Mouse (Mus musculus) midbrain, postnatal 0 days (tissue): ENCODE data around the gene Foxp1. TPM values are rescaled to one million over a fixed set of nuclear protein-coding genes. Genes with fewer than 3 reads are reported as not detected.

ENCODE experiments used
- ATAC-seq: fragments of 200-750 bp; cut with Nextera tagmentation; 2 replicates; pipeline ENCODE4 v1.8.0; 2017; ENCODE audit warnings: moderate number of reproducible peaks, mild to moderate bottlenecking, moderate TSS enrichment, moderate library complexity; ENCODE audit not compliant: low FRiP score
- DNase-seq: peaks from one replicate; pipeline ENCODE4 v3.0.0-alpha.2; 2015; ENCODE audit warnings: low spot score
- H3K27ac ChIP-seq: fragments of 300-500 bp; sonication (generic); 2 replicates; pipeline ENCODE4 v1.5.1; 2014; ENCODE audit warnings: low read depth, mild to moderate bottlenecking, low read length, mixed read lengths
- H3K27me3 ChIP-seq: fragments of 300-500 bp; sonication (generic); 2 replicates; pipeline ENCODE4 v1.6.1; 2014; ENCODE audit warnings: low read length, control low read depth, mixed read lengths; ENCODE audit not compliant: insufficient read depth
- H3K36me3 ChIP-seq: fragments of 300-500 bp; sonication (generic); 2 replicates; pipeline ENCODE4 v1.6.1; 2014; ENCODE audit warnings: low read length, control low read depth, mixed read lengths; ENCODE audit not compliant: insufficient read depth
- H3K4me1 ChIP-seq: fragments of 300-500 bp; sonication (generic); 2 replicates; pipeline ENCODE4 v1.6.1; 2014; ENCODE audit warnings: mild to moderate bottlenecking, control low read depth, antibody characterized with exemption, low read length, mixed read lengths; ENCODE audit not compliant: insufficient read depth
- H3K4me2 ChIP-seq: fragments of 300-500 bp; sonication (generic); 2 replicates; pipeline ENCODE4 v1.6.1; 2014; ENCODE audit warnings: low read depth, mild to moderate bottlenecking, low read length, mixed read lengths; ENCODE audit not compliant: poor library complexity, severe bottlenecking
- H3K4me3 ChIP-seq: fragments of 300-500 bp; sonication (generic); 2 replicates; pipeline ENCODE4 v1.5.1; 2014; ENCODE audit warnings: low read depth, mild to moderate bottlenecking, low read length, moderate library complexity
- H3K9ac ChIP-seq: fragments of 300-500 bp; sonication (generic); replicated peaks from 2 replicates; pipeline ENCODE4 v1.6.1; 2014; ENCODE audit warnings: mild to moderate bottlenecking, low read length, moderate library complexity, mixed read lengths; ENCODE audit not compliant: poor library complexity, severe bottlenecking
- H3K9me3 ChIP-seq: fragments of 300-500 bp; sonication (generic); 2 replicates; pipeline ENCODE4 v1.6.1; 2016; ENCODE audit warnings: low read length, control low read depth
- CTCF ChIP-seq: IDR thresholded peaks from 2 replicates; pipeline ENCODE4 v1.5.1; 2016; ENCODE audit warnings: antibody characterized with exemption, mild to moderate bottlenecking
- WGBS: fragments of 180-500 bp; shearing (Covaris S2); extraction: QIAGEN DNeasy Blood & Tissue Kit; methylation state at CpG from one replicate; pipeline ENCODE4 v1.1.7; 2014; 5-methylcytosine and 5-hydroxymethylcytosine counted together
- polyA plus RNA-seq: library from polyadenylated mRNA; unstranded; fragments of >200 nt; fragmentation: Nextera tagmentation; extraction: Ambion mirVana; gene quantifications from 2 replicates; pipeline ENCODE4 v1.2.1, GENCODE M21; 2015
- total RNA-seq: library from RNA; depleted of rRNA; stranded (reverse); fragments of >200 nt; gene quantifications from 2 replicates; pipeline ENCODE4 v1.2.3, GENCODE M21; 2014

Foxp1 gene
- total and polyA plus RNA-seq, 2 experiments from 2014 or later: 71.1 to 74.3 TPM

GRCm38 (mm10) chr6:99145033-99145432 is 377.5 kb downstream of the Foxp1 start:
- TF ChIP-seq CTCF: no peak
- DNase-seq: no peak

GRCm38 (mm10) chr6:99143756-99144036 is 378.8 kb downstream of the Foxp1 start:
- no peaks in the 10 kb centered on the region for H3K4me1 ChIP-seq
- no peak for TF ChIP-seq CTCF
- WGBS: 84% methylated on average over 4 of the region's 4 CpGs
- H3K27ac ChIP-seq: no peak overlapping the region
- no peak for DNase-seq
- H3K9ac ChIP-seq: no peak overlapping the region
- ATAC-seq: no peak
- H3K27me3 ChIP-seq: no peaks in the 10 kb centered on the region
- no peak overlapping the region for H3K4me3 ChIP-seq
- H3K36me3 ChIP-seq: no peaks in the 10 kb centered on the region
- H3K4me2 ChIP-seq: no peak overlapping the region
- H3K9me3 ChIP-seq: no peaks in the 10 kb centered on the region

More at GRCm38 (mm10) chr6:99145033-99145432, 377.5 kb downstream of the Foxp1 start:
- no peak overlapping the region for H3K27ac ChIP-seq
- H3K36me3 ChIP-seq: no peaks in the 10 kb centered on the region
- no peak for ATAC-seq
- H3K4me1 ChIP-seq: no peaks in the 10 kb centered on the region
- H3K4me2 ChIP-seq: no peak overlapping the region
- H3K9me3 ChIP-seq: no peaks in the 10 kb centered on the region
- no peak overlapping the region for H3K4me3 ChIP-seq
- WGBS: 91% methylated on average over 7 of the region's 7 CpGs
- H3K9ac ChIP-seq: no peak overlapping the region
- no peaks in the 10 kb centered on the region for H3K27me3 ChIP-seq

- H3K4me1 ChIP-seq: no peaks in the 10 kb centered on the region
- no peak for ATAC-seq
- no peaks in the 10 kb centered on the region for H3K36me3 ChIP-seq
- WGBS: 58% methylated on average over 10 of the region's 10 CpGs
- H3K9ac ChIP-seq: no peak overlapping the region
- DNase-seq: no peak
- H3K4me3 ChIP-seq: no peak overlapping the region
- H3K4me2 ChIP-seq: no peak overlapping the region
- TF ChIP-seq CTCF: no peak
- no peaks in the 10 kb centered on the region for H3K9me3 ChIP-seq
- H3K27me3 ChIP-seq: no peaks in the 10 kb centered on the region
- H3K27ac ChIP-seq: no peak overlapping the region
These were observed 379.4 kb downstream of the Foxp1 start for GRCm38 (mm10) chr6:99142900-99143755.

- H3K4me1 ChIP-seq: peaks cover 4% of the 10 kb centered on the region; the same call in 1 of the 2 replicates
- no peak overlapping the region for H3K9ac ChIP-seq
- H3K4me2 ChIP-seq: no peak overlapping the region
- no peaks in the 10 kb centered on the region for H3K27me3 ChIP-seq
- peak; percentile 22; the same call in 1 of the 2 replicates for TF ChIP-seq CTCF
- no peak overlapping the region for H3K27ac ChIP-seq
- 44% methylated on average over 11 of the region's 11 CpGs for WGBS
- H3K4me3 ChIP-seq: no peak overlapping the region
- no peaks in the 10 kb centered on the region for H3K9me3 ChIP-seq
- ATAC-seq (no peak), DNase-seq (peak; percentile 18)
- H3K36me3 ChIP-seq: no peaks in the 10 kb centered on the region
These were observed 384.5 kb downstream of the Foxp1 start for GRCm38 (mm10) chr6:99138041-99138440.

- H3K4me2 ChIP-seq: no peak overlapping the region
- WGBS: 64% methylated on average over 11 of the region's 11 CpGs
- peaks cover 4% of the 10 kb centered on the region; the same call in 1 of the 2 replicates for H3K4me1 ChIP-seq
- DNase-seq: no peak
- no peak overlapping the region for H3K9ac ChIP-seq
- no peak for TF ChIP-seq CTCF
- H3K36me3 ChIP-seq: no peaks in the 10 kb centered on the region
- no peak overlapping the region for H3K4me3 ChIP-seq
- no peaks in the 10 kb centered on the region for H3K27me3 ChIP-seq
- H3K9me3 ChIP-seq: no peaks in the 10 kb centered on the region
- H3K27ac ChIP-seq: no peak overlapping the region
- no peak for ATAC-seq
These were observed 385.4 kb downstream of the Foxp1 start for GRCm38 (mm10) chr6:99137071-99137470.

- ATAC-seq (no peak), DNase-seq (peak; percentile 8)
- no peak overlapping the region for H3K9ac ChIP-seq
- peaks cover 4% of the 10 kb centered on the region; the same call in 1 of the 2 replicates for H3K4me1 ChIP-seq
- 25% methylated on average over 11 of the region's 11 CpGs for WGBS
- H3K27ac ChIP-seq: no peak overlapping the region
- no peak for TF ChIP-seq CTCF
- H3K4me2 ChIP-seq: no peak overlapping the region
- H3K27me3 ChIP-seq: no peaks in the 10 kb centered on the region
- no peaks in the 10 kb centered on the region for H3K36me3 ChIP-seq
- H3K4me3 ChIP-seq: no peak overlapping the region
- H3K9me3 ChIP-seq: no peaks in the 10 kb centered on the region
These were observed 386.4 kb downstream of the Foxp1 start for GRCm38 (mm10) chr6:99135938-99136729.
